Mouse (Mus musculus) forebrain, embryonic 11.5 days (tissue): ENCODE data around the gene Shkbp1. TPM values are rescaled to one million over a fixed set of nuclear protein-coding genes. Genes with fewer than 3 reads are reported as not detected.

Source experiments
- ATAC-seq: fragments of 200-750 bp; cut with Nextera tagmentation; replicated peaks from 2 replicates; pipeline ENCODE4 v1.8.0; 2017; ENCODE audit warnings: moderate TSS enrichment; ENCODE audit not compliant: low FRiP score
- DNase-seq: peaks from one replicate; pipeline ENCODE4 v3.0.0-alpha.2; 2017; ENCODE audit warnings: low spot score
- H3K27ac ChIP-seq: fragments of 300-500 bp; sonication (generic); 2 replicates; pipeline ENCODE4 v1.5.1; 2014; ENCODE audit warnings: low read depth, low read length
- H3K27me3 ChIP-seq: fragments of 300-500 bp; sonication (generic); 2 replicates; pipeline ENCODE4 v1.6.1; 2014; ENCODE audit warnings: mild to moderate bottlenecking, low read length, mixed read lengths; ENCODE audit not compliant: control insufficient read depth, insufficient read depth
- H3K36me3 ChIP-seq: fragments of 300-500 bp; sonication (generic); 2 replicates; pipeline ENCODE4 v1.6.1; 2014; ENCODE audit warnings: mild to moderate bottlenecking, low read length, moderate library complexity, mixed read lengths; ENCODE audit not compliant: control insufficient read depth, insufficient read depth
- H3K4me1 ChIP-seq: fragments of 300-500 bp; sonication (generic); replicated peaks from 2 replicates; pipeline ENCODE4 v1.6.1; 2014; ENCODE audit warnings: low read length, mixed read lengths; ENCODE audit not compliant: control insufficient read depth, insufficient read depth
- H3K4me2 ChIP-seq: fragments of 300-500 bp; sonication (generic); 2 replicates; pipeline ENCODE4 v1.6.1; 2014; ENCODE audit warnings: low read depth, mild to moderate bottlenecking, low read length, moderate library complexity, mixed read lengths; ENCODE audit not compliant: severe bottlenecking
- H3K4me3 ChIP-seq: fragments of 300-500 bp; sonication (generic); 2 replicates; pipeline ENCODE4 v1.5.1; 2014; ENCODE audit warnings: low read depth, low read length
- H3K9ac ChIP-seq: fragments of 300-500 bp; sonication (generic); 2 replicates; pipeline ENCODE4 v1.6.1; 2014; ENCODE audit warnings: low read length
- H3K9me3 ChIP-seq: fragments of 300-500 bp; sonication (generic); 2 replicates; pipeline ENCODE4 v1.6.1; 2016; ENCODE audit warnings: low read length, mixed read lengths; ENCODE audit not compliant: control insufficient read depth
- WGBS: fragments of 180-500 bp; shearing (Covaris S2); extraction: QIAGEN DNeasy Blood & Tissue Kit; methylation state at CpG from one replicate; pipeline ENCODE4 v1.1.7; 2014; 5-methylcytosine and 5-hydroxymethylcytosine counted together
- polyA plus RNA-seq: library from polyadenylated mRNA; unstranded; fragments of >200 nt; fragmentation: Nextera tagmentation; extraction: Ambion mirVana; gene quantifications from 2 replicates; pipeline ENCODE4 v1.2.1, GENCODE M21; 2014

Gene Shkbp1
- polyA plus RNA-seq, 1 experiment from 2014 or later = 64.3 TPM

DNA sequence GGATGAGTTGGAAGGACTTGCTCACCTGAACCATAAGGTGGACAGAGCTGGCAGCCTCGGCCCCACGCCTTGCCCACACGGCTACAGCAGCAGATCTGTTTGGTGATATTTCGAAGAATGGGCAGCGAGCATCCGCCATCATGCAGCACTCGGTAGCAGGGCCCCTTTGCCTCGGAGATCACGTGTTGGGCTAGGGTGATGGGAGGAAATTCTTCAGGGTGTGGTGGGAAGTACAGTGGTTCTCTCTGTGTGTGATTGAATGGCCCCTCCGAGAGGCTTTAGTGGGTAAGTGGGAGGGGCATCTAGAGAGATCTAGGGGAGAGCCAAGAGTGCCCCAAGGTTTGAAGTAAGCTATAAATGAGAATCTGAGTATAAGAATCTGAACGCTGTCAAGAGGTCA is 27.7 kb downstream of the Shkbp1 start:
- DNase-seq = no peak
- 90% methylated on average over 11 of the region's 11 CpGs for WGBS
- H3K4me3 ChIP-seq = no peak overlapping the region

DNA sequence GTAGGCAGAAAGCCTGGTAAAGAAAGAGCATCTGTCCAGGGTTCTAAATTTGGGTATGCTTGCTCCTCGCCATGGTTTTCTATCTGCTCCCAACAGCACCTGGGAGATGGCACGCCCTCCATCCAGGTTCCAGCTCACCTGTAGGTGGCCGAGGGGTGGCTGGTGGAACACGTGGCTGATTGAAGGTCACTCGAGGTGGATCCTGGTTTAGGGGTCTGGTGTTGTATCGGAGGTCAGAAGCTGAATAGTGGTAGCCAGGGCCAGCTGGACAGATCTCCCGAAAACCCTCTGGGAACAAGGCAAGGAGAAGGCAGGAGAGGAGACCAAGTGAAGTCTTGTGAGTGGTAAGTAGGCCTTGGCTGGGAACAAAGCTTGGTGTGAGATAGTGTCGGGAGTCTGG is 28.3 kb downstream of the Shkbp1 start:
- peaks cover 5% of the 10 kb centered on the region for H3K4me1 ChIP-seq
- no peak overlapping the region for H3K4me3 ChIP-seq
- no peak for DNase-seq
- H3K4me2 ChIP-seq = no peak overlapping the region
- H3K9me3 ChIP-seq = no peaks in the 10 kb centered on the region
- peaks cover 64% of the 10 kb centered on the region for H3K27me3 ChIP-seq
- WGBS = 91% methylated on average over 8 of the region's 8 CpGs
- H3K27ac ChIP-seq = no peak overlapping the region
- no peaks in the 10 kb centered on the region for H3K36me3 ChIP-seq
- no peak overlapping the region for H3K9ac ChIP-seq
- no peak for ATAC-seq

More for the DNA sequence above, 27.7 kb downstream of the Shkbp1 start:
- Histone ChIP-seq H3K36me3 (no peaks in the 10 kb centered on the region), H3K4me1 (peaks cover 9% of the 10 kb centered on the region), H3K27me3 (peaks cover 71% of the 10 kb centered on the region), H3K9ac (no peak overlapping the region), H3K27ac (no peak overlapping the region), H3K9me3 (no peaks in the 10 kb centered on the region), H3K4me2 (no peak overlapping the region)
- ATAC-seq = no peak

DNA sequence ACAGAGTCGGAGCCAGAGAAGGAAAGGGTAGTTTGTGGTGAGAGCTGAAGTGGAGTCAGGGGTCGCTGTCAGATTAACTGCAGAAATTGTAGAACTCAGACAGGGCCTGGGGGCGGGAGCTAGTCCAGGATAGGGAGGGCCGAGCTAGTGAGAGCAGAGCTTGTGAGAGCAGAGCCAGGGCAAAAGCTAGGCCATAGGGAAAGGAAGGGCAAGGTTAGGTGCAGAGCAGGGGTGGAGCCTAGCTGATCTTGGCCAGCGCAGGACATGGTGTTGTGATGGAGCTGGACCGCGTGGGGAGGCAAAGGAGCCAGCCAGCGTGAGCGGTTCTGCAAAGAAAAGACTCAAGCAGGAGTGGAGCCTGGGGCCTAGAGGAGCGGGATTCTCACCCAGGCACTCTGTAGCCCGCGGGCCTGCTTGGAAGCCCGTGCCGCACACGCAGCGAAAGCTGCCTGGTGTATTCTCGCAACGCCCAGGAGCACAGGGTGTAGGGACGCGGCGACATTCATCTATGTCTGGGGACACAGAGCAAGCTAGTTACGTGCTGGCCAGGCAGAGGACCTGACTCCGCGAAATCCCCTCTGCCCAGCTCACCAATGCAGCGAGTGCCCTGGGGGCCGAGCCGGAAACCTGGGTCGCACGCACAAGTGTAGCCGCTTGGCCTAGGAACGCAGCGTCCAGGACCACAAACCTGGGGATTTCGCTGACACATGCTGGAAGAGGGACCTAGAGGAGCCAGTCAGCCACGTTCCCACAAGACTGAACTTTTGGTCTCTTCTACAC is 29.5 kb downstream of the Shkbp1 start:
- 26% methylated on average over 34 of the region's 34 CpGs for WGBS
- peaks cover 52% of the 10 kb centered on the region for H3K27me3 ChIP-seq
- peak overlapping the region; percentile 45; the same call in 1 of the 2 replicates for H3K4me2 ChIP-seq
- H3K4me3 ChIP-seq = peak overlapping the region; percentile 21; the same call in 1 of the 2 replicates
- no peaks in the 10 kb centered on the region for H3K9me3 ChIP-seq
- peaks cover 5% of the 10 kb centered on the region for H3K4me1 ChIP-seq
- DNase-seq (no peak), ATAC-seq (no peak)
- H3K9ac ChIP-seq = peak overlapping the region; percentile 7
- H3K36me3 ChIP-seq = no peaks in the 10 kb centered on the region
- no peak overlapping the region for H3K27ac ChIP-seq

DNA sequence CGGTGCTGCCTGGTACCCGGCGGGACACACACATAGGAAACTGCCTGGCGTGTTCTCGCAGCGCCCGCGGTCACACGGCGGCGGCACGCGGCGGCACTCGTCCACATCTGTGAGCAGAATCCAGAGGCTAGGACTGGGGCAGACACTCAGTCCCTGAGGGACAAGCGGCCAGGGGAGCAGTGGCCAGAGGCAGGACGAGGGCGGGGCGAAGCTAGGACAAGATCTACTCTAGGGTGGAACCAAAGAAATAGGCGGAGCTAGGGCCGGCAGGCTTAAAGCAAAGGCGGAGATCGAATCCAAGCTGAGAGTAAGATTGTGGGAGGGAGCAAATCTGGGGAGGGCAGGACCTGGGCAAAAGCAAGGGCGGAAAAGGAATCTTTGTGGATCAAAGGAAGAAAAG is 30.1 kb downstream of the Shkbp1 start:
- Histone ChIP-seq H3K4me3 (peak overlapping the region; percentile 21), H3K36me3 (no peaks in the 10 kb centered on the region), H3K4me1 (peaks cover 3% of the 10 kb centered on the region), H3K27ac (no peak overlapping the region), H3K9me3 (no peaks in the 10 kb centered on the region), H3K9ac (peak overlapping the region; percentile 7), H3K27me3 (peaks cover 46% of the 10 kb centered on the region), H3K4me2 (peak overlapping the region; percentile 45)
- peak; percentile 67 for DNase-seq
- 2% methylated on average over 24 of the region's 24 CpGs for WGBS
- no peak for ATAC-seq

DNA sequence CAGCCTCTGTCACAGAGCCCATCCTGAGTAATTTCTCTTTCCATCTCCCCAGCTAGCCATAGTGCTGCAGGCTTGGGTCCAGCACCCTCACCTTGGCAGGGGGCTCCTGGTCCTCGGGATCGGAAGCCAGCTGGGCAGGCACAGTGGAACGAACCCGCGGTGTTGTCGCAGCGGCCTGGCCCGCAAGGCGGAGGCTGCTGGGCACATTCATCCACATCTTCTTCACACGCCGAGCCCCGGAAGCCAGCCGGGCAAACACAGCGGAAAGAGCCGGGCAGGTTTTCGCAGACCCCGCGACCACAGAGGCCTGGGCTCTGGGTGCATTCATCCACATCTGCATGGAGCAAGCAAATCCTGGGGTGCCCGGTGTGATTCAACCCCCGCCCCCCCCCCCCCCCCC is 30.9 kb downstream of the Shkbp1 start:
- 51% methylated on average over 19 of the region's 20 CpGs for WGBS
- ATAC-seq (no peak), DNase-seq (no peak)
- Histone ChIP-seq H3K36me3 (no peaks in the 10 kb centered on the region), H3K27ac (no peak overlapping the region), H3K4me2 (no peak overlapping the region), H3K9ac (no peak overlapping the region), H3K4me3 (no peak overlapping the region), H3K9me3 (no peaks in the 10 kb centered on the region), H3K27me3 (peaks cover 39% of the 10 kb centered on the region), H3K4me1 (peaks cover 3% of the 10 kb centered on the region)

DNA sequence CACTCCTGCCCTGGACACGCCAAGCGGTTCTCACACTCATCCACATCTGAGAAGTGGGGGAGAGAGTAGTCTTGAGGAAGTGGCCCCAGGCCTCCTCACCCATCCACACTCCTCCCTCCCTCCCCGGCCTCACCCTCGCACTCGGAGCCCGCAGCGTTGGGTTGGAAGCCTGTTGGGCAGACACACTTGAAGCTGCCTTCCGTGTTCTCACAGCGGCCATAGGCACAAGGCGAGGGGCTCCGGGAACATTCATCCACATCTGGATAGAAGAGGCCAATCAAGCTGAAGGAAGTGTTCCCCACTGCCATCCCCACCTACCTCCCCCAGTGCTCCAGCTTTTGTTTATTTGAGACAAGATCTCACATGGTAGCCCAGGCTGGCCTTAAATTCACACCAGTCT is 31.7 kb downstream of the Shkbp1 start:
- H3K4me3 ChIP-seq = no peak overlapping the region
- ATAC-seq = no peak
- DNase-seq = no peak
- peaks cover 32% of the 10 kb centered on the region for H3K27me3 ChIP-seq
- H3K27ac ChIP-seq = no peak overlapping the region
- no peak overlapping the region for H3K9ac ChIP-seq
- H3K9me3 ChIP-seq = no peaks in the 10 kb centered on the region
- H3K4me1 ChIP-seq = peaks cover 3% of the 10 kb centered on the region
- 98% methylated on average over 11 of the region's 11 CpGs for WGBS
- H3K4me2 ChIP-seq = no peak overlapping the region
- no peaks in the 10 kb centered on the region for H3K36me3 ChIP-seq

DNA sequence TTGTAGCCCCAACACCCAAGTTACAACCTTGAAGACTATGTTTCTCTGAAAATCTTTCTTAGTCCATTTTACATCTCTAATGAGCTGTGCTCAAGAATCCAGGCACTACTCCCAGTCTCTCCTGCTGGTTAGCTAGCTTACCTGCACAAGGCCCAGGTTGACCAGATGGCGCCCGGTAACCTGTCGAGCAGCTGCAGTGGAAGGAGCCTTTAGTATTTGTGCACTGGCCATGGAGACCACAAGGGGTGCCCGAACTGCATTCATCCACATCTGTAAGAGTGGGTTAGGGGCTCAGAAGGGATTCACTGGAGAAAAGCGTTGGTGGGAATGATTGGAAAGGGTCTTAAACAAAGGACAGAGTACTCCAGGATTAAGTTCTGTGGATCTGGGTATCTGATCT is 32.8 kb downstream of the Shkbp1 start:
- peaks cover 3% of the 10 kb centered on the region for H3K4me1 ChIP-seq
- peaks cover 23% of the 10 kb centered on the region for H3K27me3 ChIP-seq
- no peak overlapping the region for H3K27ac ChIP-seq
- H3K36me3 ChIP-seq = no peaks in the 10 kb centered on the region
- DNase-seq (no peak), ATAC-seq (no peak)
- H3K9ac ChIP-seq = no peak overlapping the region
- H3K4me2 ChIP-seq = no peak overlapping the region
- H3K9me3 ChIP-seq = no peaks in the 10 kb centered on the region
- no peak overlapping the region for H3K4me3 ChIP-seq
- 90% methylated on average over 5 of the region's 5 CpGs for WGBS

DNA sequence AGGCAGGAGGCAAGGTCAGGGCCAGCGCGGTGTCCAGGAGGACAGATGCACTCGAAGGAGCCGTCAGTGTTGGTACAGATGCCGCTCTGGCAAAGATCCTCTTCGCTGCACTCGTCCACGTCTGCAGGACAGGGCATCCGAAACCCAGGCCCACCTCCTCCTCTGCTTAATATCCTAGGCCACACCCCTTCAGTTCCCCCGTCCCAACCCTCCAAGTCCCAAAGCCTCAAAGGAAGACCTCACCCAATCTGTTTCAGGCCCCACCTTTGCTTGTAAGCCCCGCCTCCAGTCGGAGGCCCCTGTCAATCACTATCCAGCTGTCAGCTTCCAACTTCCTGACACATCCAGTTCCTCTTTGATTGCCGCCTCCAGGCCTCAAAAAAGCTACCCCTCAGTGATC is 33.5 kb downstream of the Shkbp1 start:
- Histone ChIP-seq H3K36me3 (no peaks in the 10 kb centered on the region), H3K9ac (no peak overlapping the region), H3K4me1 (peaks cover 3% of the 10 kb centered on the region), H3K27me3 (peaks cover 15% of the 10 kb centered on the region), H3K4me2 (no peak overlapping the region), H3K4me3 (no peak overlapping the region), H3K27ac (no peak overlapping the region), H3K9me3 (no peaks in the 10 kb centered on the region)
- 25% methylated on average over 13 of the region's 13 CpGs for WGBS
- no peak for DNase-seq
- ATAC-seq = no peak

DNA sequence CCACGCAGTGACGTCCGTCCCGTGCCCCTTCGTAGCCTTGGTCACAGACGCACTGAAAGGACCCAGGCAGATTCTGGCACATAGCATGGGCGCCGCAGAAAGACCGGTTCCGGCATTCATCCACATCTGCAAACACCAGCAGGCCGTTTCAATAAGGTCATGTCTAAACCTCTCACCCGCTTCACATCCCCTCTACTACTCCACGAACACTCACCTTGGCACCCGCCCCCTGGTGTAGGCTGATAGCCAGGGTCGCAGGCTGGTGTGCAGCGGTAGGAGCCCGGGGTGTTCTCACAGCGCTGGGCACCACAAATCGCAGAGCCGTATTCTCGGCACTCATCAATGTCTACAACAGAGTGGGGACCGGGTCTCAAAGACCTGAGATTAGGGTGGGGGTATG is 36.4 kb downstream of the Shkbp1 start:
- H3K9ac ChIP-seq = no peak overlapping the region
- DNase-seq (peak; percentile 50), ATAC-seq (no peak)
- no peak overlapping the region for H3K27ac ChIP-seq
- H3K36me3 ChIP-seq = no peaks in the 10 kb centered on the region
- peaks cover 2% of the 10 kb centered on the region; the same call in 1 of the 2 replicates for H3K9me3 ChIP-seq
- H3K4me3 ChIP-seq = no peak overlapping the region
- no peak overlapping the region for H3K4me2 ChIP-seq
- no peaks in the 10 kb centered on the region for H3K4me1 ChIP-seq
- H3K27me3 ChIP-seq = no peaks in the 10 kb centered on the region
- WGBS = 91% methylated on average over 22 of the region's 22 CpGs
